Mouse (Mus musculus): Measurements from ENCODE around the gene Zfp36.

DNA sequence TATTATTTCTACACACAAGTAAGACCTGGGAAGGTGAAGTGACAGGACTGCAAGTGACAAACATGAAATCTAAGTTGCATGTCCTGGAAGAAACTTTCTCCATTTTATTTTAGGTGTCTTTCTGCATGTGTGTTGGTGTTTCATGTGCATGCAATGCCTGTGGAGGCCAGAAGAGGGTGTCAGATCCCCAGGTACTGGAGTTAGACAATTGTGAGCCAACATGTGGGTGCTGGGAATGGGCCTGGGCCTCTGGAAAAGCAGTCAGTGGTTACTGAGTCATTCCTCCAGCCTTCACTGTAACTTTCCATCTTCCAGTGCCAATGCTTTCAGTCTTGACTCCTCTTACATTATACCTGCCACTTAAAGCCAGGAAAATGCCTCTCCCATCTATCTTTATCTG is 37.3 kb upstream of the Zfp36 start:
- no peak for TF ChIP-seq CTCF (IDR thresholded peaks at IDR 0.05; ENCODE audit: extremely low read depth, insufficient read depth, insufficient read length, insufficient replicate concordance)
- no peak for TF ChIP-seq POLR2A (IDR thresholded peaks at IDR 0.05; ENCODE audit: low read depth, low read length)
